Mouse (Mus musculus): ENCODE measurements at regions not wholly inside any gene's neighbourhood (a gene's known extent, or its start where the extent isn't known, plus 50 kb on each side); places are given as distances from the start of the nearest gene placed in this dataset.
A peak's percentile ranks its signal among the peaks of the same experiment; 100 is the strongest.
"Not testable (repeated sequence)": the region's sequence is repeated elsewhere in the genome, so short reads cannot be mapped to it uniquely, and the experiment has no call there.

DNA sequence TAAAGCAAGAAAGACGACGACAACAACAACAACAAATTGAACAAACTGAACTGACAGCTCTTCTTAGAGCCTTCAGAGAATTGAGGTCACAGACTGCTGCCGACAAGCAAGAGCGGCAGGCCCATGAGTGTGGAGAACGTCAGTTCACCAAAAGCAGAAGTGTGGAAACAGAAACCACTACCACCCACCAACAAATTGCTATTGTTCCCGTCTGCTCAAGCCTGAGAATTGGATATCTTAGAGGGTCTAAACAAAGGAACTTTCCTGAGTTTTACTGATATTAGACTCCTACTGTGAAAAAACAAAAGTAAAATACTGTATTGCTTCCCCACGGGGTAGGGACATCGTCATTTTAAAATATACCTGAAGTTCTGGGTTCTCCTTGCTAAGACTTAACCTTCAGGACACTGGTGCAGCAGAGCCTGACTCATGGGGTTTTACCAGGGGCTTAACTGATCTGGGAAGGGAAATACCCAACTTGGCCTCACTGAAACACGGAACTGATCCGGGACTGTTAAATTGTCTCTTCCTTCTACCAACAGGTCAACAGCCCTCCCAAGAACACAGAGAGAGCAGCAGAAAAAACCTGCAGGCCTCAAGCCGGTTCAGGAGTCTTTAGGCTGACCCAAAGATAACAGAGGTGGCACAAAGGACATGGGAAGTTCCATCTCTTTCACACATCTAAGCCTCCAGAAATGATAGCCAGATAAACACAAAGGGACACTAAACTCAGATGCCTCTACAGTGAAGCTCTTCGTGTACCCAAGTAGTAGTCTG lies 238.1 kb downstream of the Gm5426 start:
- ATAC-seq: peak; percentile 33

GRCm38 (mm10) chr10:96375070-96375447 lies 238.7 kb downstream of the Gm5426 start:
- ATAC-seq: no peak

- no peak for ATAC-seq
Measured at GRCm38 (mm10) chr10:96377549-96377948, 239.3 kb upstream of the Btg1 start.

DNA sequence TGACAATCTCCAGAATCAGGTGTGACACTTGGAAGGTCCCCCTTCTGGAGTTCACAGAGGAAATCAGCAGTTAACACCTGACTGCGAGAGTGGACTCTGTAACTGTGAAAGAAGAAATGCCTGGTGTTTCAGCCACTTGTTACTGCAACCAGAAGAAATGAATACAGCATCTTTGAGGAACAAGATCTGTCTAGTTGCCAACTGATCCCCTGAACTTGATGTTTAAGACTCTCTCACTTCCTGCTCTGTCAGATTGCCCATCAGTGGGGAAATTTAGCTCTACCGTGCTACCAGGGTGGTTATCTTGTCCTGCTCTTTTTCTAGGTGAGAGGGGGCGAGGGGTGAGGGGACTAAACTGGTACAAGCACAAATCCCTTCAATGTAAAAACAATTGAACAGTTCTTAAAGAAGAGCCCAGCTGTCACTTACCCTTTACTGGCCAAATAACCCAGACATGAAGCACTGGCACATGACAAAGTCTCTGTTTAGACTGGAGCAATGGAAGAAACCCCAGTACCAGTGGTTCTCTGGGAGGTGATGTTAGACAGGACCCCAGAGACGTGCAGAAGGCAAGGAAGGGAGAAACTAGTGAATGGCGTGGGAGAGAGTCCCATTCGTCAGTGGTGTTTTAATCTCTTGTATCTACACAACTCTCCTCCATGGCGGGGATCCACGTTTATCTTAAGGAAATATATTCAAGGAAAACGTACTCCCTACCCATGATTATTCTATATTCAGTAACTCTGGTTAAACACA lies 237.6 kb upstream of the Btg1 start:
- no peak for ATAC-seq

- ATAC-seq: no peak
Measured at GRCm38 (mm10) chr10:96381664-96382063, 235.1 kb upstream of the Btg1 start.

GRCm38 (mm10) chr10:96391748-96392147 lies 225.1 kb upstream of the Btg1 start:
- peak; percentile 84 for ATAC-seq

DNA sequence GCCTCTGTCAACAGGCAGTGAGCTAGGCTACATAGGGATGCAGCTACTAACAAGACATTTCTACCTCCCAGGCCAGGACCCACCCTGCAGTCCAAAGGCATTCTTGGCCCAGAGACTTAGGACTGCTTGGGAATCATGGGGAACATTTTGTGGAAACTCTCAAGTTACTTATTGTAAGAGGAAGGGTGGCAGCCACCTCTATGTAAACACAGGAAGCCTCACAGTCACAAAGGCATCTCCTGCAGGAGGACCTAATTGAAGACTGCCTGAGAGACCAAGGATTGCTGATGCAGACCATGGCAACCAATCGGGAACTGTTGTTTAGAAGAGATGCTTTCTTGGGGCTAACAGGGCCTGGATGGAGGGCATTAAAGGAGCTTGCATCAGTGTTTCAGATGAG lies 224.0 kb upstream of the Btg1 start:
- peak; percentile 54 for ATAC-seq

DNA sequence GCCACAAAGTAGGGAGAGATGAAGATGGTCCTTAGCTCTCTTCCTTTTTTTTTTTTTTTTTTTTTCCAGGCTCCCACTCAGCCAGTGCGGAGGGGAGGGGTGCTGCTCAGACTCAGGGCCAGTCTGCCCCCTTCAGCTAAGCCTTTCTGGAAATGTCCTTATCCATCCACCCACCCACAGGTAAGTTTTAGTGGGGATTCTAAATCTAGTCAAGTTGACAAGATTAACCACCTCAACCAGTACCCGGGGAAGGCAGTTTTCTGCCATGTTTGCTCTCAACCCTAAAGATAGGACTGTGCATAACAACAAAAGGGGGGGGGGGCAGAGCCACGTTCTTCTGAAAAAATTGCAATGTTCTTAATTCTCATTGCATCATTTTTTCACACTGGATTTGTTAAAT lies 222.6 kb upstream of the Btg1 start:
- ATAC-seq: no peak

GRCm38 (mm10) chr10:96395017-96395416 lies 221.8 kb upstream of the Btg1 start:
- no peak for ATAC-seq

GRCm38 (mm10) chr10:96397931-96398561 lies 218.8 kb upstream of the Btg1 start:
- ATAC-seq: peak; percentile 2

GRCm38 (mm10) chr10:96398562-96399288 lies 218.1 kb upstream of the Btg1 start:
- ATAC-seq: peak; percentile 69

GRCm38 (mm10) chr10:96399636-96400400 lies 217.0 kb upstream of the Btg1 start:
- ATAC-seq: no peak

DNA sequence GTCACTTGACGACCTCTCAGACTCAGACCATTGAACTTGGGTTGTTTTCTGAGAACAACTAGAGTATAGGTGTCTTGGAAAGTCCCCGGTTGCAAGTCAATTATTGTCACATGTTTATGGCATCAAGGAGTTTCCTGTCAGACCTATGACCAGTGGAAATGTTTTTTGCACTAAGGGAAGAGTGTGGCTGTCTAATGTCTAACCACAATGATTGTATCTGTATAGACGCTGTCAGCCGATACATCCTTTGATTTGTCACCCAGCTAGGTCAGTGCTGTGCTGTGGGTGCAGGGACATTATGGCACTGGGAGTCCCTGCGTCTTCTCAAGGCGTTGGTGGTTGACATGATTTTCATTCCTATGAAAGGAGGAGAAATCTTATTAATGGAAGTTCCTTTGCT lies 216.0 kb upstream of the Btg1 start:
- ATAC-seq: peak; percentile 88

- ATAC-seq: no peak
Measured at GRCm38 (mm10) chr10:96406306-96406705, 210.5 kb upstream of the Btg1 start.

DNA sequence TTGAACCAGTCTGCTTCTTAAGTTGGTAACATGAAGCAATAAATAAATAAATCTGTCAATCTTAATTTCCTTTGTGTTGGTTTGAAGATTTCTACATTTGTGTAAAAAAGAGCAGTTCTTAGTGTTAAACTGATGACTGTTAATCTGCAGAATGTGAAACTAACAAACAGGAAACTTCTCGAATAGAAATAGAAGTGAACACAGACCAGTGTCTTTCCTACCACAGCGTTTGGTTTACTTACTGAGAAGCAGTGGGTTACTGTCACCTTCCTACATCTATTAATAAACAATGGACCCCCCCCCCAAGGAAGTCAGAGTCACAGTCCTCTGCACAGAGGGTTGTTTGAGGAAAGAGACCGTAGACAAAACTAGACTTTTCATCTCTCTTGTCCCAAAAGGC lies 209.0 kb upstream of the Btg1 start:
- ATAC-seq: peak; percentile 67

- peak; percentile 15 for ATAC-seq
Measured at GRCm38 (mm10) chr10:96408250-96408649, 208.6 kb upstream of the Btg1 start.

DNA sequence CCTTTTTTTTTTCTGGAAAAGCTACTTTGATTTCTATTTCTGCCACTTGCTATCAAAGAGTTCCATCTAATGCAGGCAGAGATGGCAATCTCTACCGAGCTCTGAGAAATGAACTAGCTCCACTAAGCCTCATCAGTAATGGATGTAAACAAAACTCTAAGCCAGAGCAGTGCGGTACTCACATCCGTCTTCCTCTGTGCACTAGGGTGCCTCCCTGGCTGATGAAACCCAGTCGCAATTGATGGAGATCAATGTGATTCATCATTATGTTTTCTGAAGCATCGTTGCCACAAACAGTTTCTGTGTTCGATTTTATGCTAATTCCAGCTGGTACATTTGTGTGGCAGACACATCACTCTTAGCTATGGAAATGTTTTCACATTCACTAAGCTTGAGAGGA lies 206.8 kb upstream of the Btg1 start:
- ATAC-seq: peak; percentile 66

DNA sequence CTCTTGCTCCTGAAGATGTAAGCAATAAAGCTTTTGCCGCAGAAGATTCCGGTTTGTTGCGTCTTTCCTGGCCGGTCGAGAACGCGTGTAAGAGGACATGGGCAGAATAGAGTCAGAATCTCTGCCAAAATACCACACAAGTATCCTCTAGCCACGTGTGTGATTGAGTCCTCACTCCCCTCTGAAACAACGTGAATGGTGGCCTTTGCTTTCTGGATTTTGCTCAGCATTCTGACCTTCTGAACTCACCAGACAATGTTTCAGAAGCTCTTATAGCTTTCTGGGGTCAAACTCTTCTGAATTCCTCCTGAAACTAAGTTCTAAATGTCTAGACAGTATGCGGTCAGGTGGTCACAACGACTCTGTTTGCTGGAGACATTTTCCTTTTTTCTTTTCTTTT lies 202.0 kb upstream of the Btg1 start:
- no peak for ATAC-seq

DNA sequence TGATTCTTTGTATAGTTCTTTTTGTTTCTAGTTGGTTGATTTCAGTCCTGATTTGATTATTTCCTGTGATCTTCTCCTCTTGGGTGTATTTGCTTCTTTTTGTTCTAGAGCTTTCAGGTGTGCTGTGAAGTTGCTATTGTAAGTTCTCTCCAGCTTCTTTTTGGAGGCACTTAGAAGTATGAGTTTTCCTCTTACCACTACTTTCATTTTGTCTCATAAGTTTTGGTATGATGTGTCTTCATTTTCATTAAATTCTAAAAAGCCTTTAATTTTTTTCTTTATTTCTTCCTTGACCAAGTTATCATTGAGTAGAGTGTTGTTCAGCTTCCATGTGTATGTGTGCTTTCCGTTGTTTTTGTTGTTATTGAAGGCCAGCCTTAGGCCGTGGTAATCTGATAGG lies 195.3 kb upstream of the Btg1 start:
- ATAC-seq: not testable (repeated sequence)

DNA sequence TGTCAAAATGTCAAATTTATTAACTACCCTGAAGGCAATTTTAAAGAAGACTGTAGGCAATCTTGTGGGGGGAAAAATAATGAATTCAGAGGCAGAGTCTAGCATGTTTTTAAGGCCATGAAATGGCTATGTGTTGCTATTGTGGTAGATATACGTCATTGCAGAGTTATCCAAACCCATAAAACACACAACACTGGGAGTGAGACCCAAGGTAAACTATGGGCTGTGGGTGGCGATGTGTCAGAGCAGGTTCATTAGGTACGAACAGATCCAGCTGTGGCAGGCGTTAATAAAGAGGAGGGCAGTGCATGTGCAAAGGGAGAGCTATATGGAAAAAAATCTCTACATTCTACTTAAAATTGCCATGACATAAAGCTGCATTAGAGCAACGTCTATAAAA lies 189.4 kb upstream of the Btg1 start:
- ATAC-seq: no peak

DNA sequence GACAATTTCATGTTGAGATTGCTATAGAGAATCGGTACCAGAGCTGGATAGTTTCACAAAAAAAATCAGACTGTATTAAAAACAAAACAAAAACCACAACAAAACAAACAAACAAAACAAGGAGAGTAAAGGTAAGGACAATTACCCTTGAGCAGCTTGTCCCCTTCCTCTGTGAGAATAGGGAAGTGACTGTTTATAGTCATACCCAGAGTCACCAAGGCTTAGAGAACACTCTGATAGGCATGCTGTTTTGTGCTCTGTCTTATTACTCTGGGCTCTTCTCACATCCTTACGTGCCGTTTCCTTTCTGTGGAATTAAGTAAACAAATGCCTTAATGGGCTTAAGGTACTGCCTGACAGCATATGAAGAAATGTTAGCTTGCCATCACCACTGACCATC lies 186.7 kb upstream of the Btg1 start:
- ATAC-seq: no peak

DNA sequence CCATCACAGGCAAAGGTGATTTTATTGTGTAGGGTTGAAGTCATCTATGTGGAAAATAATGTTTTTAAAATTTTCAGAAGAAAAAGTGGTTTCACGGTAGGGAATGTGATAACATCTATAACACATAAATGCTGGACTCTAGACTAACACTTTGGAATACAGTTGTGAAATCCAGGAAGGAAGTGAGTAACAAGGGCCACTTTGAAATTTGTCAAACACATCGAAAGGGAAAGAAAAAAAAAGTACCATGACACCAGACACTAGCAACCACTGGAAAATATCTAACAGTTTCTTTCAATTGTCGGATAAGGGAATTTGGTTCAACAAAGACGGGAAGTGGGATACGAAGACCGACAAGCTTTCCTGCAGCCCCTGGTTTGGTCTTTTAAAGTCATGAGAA lies 181.7 kb upstream of the Btg1 start:
- no peak for ATAC-seq

All from inflammation-experienced regulatory T-cells, adult 6 months (primary cell).